Mouse (Mus musculus) adrenal gland, postnatal 36 days (tissue): ENCODE results near the gene Ryr1. TPM values are rescaled to one million over a fixed set of nuclear protein-coding genes. Genes with fewer than 3 reads are reported as not detected.
A peak's percentile ranks its signal among the peaks of the same experiment; 100 is the strongest.

Experiments used
- DNase-seq, 2 experiments: peaks; one replicate each; pipeline ENCODE4 v3.0.0; 2021; ENCODE audit warnings: mixed read lengths in 1 of 2
- long read RNA-seq, 2 experiments: library from polyadenylated mRNA; stranded (forward); transcript quantifications; one replicate each; pipeline ENCODE4 v2.0.0; 2021; ENCODE audit warnings: borderline sequencing depth in 2 of 2
- total RNA-seq, 2 experiments: library from RNA; stranded (reverse); gene quantifications; 2 replicates each; pipeline ENCODE4 v1.2.3; 2021

Ryr1 gene
- total RNA-seq: under 1 TPM; 0.20 to 0.23 TPM
- long read RNA-seq, experiment 1, partial matches to known transcripts: 2 of 2 reads
- long read RNA-seq, experiment 1, other reads (novel, unspliced or antisense): 0 of 2 reads
- long read RNA-seq, experiment 2: 0 reads

- DNase-seq: peak; percentile 79 to 81
Measured at GRCm38 (mm10) chr7:29124970-29125369, at the start of gene Ryr1. Gene Ryr1, minus strand, starts transcription at chr7:29125179.

DNA sequence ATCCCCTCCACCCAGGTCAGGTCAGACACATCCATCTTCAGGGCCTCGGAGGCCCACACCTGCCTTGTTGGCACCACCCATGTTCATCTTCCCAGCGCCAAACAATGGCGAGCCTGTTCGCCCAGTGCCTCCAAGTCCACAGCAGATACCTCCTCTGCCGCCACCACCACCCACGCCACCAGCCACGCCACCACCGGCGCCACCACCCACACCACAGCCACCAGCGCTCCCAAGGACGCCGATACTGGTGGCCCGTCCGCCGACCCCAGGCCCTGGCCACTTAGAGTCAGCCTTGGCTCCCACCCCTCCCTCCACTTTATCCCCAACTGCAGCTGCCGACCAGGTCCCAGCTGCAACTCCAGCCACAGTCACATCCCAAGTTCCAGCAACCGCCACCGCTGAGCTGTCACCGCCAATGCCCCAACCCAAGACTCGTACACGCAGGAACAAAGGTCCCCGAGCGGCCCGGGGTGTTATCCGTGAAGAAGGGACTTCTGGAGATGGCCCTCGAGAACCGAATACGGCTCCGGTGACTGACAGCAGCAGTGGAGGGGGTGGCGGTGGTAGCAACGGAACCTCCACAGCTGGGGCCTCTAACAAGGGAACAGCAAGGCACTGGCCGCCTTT, 47.5 kb upstream of the Ryr1 start:
- DNase-seq: no peak

- DNase-seq: no peak
Measured at GRCm38 (mm10) chr7:29171562-29172097, 46.7 kb upstream of the Ryr1 start.

DNA sequence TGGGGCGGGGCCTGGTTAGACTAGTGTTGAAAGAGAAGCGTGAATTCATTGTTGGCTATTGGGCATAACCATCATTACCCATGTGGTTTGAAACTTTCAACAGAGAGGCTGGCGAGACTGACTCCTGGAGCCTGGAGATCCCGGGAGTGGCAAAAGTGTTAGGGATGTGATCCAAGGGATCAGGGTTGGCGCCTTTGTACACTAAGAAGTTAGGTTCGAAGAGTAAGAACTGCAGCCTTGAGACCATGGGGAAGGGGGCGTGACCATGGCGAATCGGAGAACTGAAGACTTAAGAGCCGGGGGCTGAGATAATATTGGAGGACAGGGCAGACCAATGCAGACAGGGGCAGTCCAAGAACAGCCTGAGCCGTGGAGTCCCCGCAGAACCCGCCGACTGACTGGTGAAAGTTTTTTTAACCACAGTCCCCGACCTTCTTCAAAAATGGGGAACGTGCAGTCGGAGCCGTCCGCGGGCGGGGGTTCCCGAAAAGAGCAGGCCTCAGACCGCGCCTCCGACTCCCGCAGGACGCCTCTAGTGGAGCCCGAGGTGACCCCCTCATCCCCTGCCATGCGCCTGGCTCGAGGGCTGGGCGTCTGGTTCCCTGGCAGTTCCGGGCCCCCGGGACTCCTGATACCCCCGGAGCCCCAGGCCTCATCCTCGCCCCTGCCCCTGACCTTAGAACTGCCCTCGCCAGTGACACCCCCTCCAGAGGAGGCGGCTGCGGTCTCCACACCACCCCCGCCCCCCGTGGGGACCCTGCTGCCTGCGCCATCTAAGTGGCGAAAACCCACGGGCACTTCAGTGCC, 46.0 kb upstream of the Ryr1 start:
- peak; percentile 47 to 58 for DNase-seq

DNA sequence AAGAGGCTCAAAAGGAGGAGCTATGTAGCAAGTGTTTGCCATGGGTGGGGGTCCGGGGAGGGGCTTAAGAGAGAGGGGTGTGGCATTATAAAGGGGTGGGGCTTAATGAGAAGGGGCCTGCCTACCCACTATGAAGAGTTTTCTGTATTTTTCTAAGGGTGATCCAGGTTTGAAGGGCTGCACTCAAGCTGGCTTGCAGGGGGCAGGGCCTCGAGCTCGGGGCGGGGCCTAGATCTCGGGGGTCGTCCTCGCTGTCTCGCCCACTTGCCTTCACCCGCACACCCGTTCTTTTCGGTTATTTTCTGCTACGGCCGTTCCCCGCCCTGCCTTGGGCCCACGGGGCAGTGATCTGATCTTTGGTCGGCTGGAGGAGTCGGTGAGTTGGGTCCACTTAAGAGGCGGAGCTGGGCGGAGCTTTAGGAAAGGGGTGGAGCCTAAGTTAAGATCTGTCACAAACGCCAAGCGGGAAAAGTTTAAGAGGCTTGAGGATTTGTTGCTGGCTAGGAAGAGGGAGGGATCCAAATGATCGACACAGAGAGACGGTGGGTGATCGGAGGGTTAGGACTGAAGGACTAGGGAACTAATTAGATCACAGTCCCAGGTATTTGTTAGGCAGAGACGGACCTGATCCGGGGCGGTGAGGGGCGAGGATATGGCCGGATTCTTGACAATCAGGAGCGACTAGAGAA, 45.2 kb upstream of the Ryr1 start, which contains the start of the genes Ggn and Spred3:
TSS of gene Ggn (plus strand) at position 145 of the 689 bp plus-strand sequence.
TSS of gene Spred3 (minus strand) at position 346 of the 689 bp plus-strand sequence.
- DNase-seq: peak; percentile 82 to 90

GRCm38 (mm10) chr7:29169231-29170065, 44.5 kb upstream of the Ryr1 start:
- DNase-seq: peak; percentile 87 to 93

DNA sequence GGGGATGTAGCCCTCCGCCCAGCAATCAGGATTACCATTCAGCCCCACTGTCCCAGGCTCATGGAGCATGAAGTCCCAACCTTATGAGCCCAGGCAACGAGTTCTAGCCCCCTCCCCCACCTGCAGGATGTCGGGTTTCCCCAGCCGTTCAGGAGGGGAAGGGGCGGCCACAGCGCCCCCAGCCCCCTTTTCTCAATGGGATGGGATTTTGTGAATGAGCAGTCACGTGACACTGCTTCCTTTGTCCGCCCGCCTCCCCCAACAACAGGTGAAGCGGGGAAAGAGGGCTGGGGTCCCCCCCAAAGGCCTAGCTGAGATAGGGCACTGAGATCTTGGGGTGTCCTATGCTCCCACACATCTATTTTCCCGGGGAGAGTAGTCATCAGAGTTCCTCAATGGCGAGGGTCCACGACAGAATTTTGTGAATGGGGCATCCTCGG, 43.8 kb upstream of the Ryr1 start:
- no peak for DNase-seq

- no peak for DNase-seq
Measured at GRCm38 (mm10) chr7:29168121-29168695, 43.2 kb upstream of the Ryr1 start.

GRCm38 (mm10) chr7:29167656-29168055, 42.7 kb upstream of the Ryr1 start:
- DNase-seq: no peak

- peak; percentile 34 to 54 for DNase-seq
Measured at GRCm38 (mm10) chr7:29162750-29163525, 38.0 kb upstream of the Ryr1 start.

GRCm38 (mm10) chr7:29162294-29162693, 37.3 kb upstream of the Ryr1 start:
- no peak for DNase-seq

DNA sequence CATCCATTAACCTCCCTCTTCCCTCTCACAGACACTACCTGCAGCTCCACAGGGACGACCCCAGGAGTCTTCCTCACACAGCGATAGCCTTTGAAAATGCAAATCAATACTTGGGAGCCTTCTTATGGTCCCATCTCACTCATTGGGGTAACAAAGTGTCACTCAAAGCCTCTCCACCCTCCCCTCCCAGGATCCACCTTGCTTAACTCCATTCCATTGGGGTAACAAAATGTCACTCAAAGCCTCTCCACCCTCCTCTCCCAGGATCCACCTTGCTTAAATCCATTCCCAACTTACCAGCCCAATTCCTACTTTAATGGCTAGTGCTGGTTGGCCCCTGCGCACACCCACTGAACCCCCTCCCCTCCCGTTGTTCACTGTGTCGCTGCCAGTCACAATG, 33.3 kb upstream of the Ryr1 start:
- no peak for DNase-seq

DNA sequence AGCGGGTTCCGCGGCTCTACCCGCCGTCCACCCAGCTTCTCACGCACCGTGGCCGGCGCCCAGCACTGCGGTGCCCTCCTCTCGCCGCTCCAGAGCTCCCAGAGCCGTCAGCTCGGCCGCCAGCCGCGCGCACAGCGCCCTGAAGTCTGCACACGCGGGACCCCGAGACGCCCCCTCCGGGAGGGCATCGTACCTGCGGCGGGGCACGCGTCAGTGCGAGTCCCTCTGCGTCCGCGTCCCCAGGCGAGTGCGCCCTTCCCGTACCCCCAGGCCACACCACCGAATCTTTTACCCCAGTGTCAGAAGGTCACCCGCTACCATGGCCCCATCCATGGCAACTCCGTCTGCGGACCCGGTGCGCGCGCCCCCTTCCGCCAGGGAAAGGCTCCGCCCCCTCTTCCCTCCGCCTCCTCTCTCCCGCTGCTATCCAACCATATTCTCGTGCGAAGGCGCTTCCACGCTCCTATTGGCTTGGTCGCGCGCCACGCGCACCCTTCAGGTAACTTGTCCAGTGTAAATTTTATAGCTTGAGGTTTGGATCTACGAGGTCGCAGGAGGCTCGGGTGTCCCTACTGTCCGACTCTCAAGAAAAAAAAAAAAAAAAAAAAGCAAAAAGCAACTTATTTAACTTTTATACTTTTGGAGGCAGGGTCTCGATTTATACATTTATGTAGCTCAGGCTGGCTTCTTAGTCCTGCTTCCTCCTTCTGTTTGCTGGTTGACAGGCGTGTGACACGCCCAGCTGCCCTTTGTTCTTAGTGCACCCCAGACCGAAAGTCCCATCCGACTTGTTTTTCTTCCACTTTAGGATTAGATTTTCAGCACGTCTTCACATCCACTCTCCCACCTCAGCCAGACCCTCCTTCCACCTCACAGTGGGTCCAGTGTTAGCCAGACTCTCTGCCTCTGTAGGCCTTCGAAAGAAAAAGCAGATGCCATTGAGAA, 31.1 kb upstream of the Ryr1 start, which contains the start of gene Fam98c:
TSS of gene Fam98c (minus strand) at position 397 of the 945 bp plus-strand sequence.
- peak; percentile 87 to 93 for DNase-seq

- peak; percentile 93 to 97 for DNase-seq
Measured at GRCm38 (mm10) chr7:29155196-29155837, 30.3 kb upstream of the Ryr1 start.

GRCm38 (mm10) chr7:29154018-29154720, 29.2 kb upstream of the Ryr1 start:
- no peak for DNase-seq

GRCm38 (mm10) chr7:29151486-29151885, 26.5 kb upstream of the Ryr1 start:
- no peak for DNase-seq

GRCm38 (mm10) chr7:29148771-29149170, 23.8 kb upstream of the Ryr1 start:
- no peak for DNase-seq
